Mouse (Mus musculus) stomach, postnatal 0 days (tissue): ENCODE measurements at regions not wholly inside any gene's neighbourhood (a gene's known extent, or its start where the extent isn't known, plus 50 kb on each side); places are given as distances from the start of the nearest gene placed in this dataset.

Experiments
- ATAC-seq: fragments of 200-750 bp; cut with Nextera tagmentation; 2 replicates; pipeline ENCODE4 v1.8.0; 2017; ENCODE audit not compliant: low FRiP score, low TSS enrichment
- DNase-seq: peaks from one replicate; pipeline ENCODE4 v3.0.0-alpha.2; 2016; ENCODE audit warnings: low spot score
- H3K27ac ChIP-seq: fragments of 300-500 bp; sonication (generic); replicated peaks from 2 replicates; pipeline ENCODE4 v1.5.1; 2014; ENCODE audit warnings: mild to moderate bottlenecking, control low read depth
- H3K27me3 ChIP-seq: fragments of 300-500 bp; sonication (generic); 2 replicates; pipeline ENCODE4 v1.6.1; 2014; ENCODE audit warnings: low read length; ENCODE audit not compliant: control insufficient read depth, insufficient read depth
- H3K36me3 ChIP-seq: fragments of 300-500 bp; sonication (generic); 2 replicates; pipeline ENCODE4 v1.6.1; 2014; ENCODE audit warnings: low read length, mixed read lengths; ENCODE audit not compliant: control insufficient read depth, insufficient read depth
- H3K4me1 ChIP-seq: fragments of 300-500 bp; sonication (generic); replicated peaks from 2 replicates; pipeline ENCODE4 v1.6.1; 2014; ENCODE audit warnings: antibody characterized with exemption; ENCODE audit not compliant: control insufficient read depth, insufficient read depth
- H3K4me2 ChIP-seq: fragments of 300-500 bp; sonication (generic); replicated peaks from 2 replicates; pipeline ENCODE4 v1.6.1; 2014; ENCODE audit warnings: low read depth, mild to moderate bottlenecking, control low read depth, moderate library complexity
- H3K4me3 ChIP-seq: fragments of 300-500 bp; sonication (generic); 2 replicates; pipeline ENCODE4 v1.5.1; 2014; ENCODE audit warnings: low read depth, low read length, control low read depth
- H3K9ac ChIP-seq: fragments of 300-500 bp; sonication (generic); 2 replicates; pipeline ENCODE4 v1.6.1; 2014; ENCODE audit warnings: mild to moderate bottlenecking, low read length, control low read depth, mixed read lengths
- H3K9me3 ChIP-seq: fragments of 300-500 bp; sonication (generic); 2 replicates; pipeline ENCODE4 v1.6.1; 2016; ENCODE audit warnings: low read length; ENCODE audit not compliant: control insufficient read depth
- CTCF ChIP-seq: IDR thresholded peaks from 2 replicates; pipeline ENCODE4 v1.5.1; 2016; ENCODE audit warnings: antibody characterized with exemption, low read depth, mild to moderate bottlenecking, moderate library complexity
- EP300 ChIP-seq: optimal IDR thresholded peaks from 2 replicates; pipeline ENCODE3; 2016; ENCODE audit warnings: antibody characterized with exemption
- WGBS: fragments of 180-500 bp; shearing (Covaris S2); extraction: QIAGEN DNeasy Blood & Tissue Kit; methylation state at CpG from one replicate; pipeline ENCODE4 v1.1.7; 2014; 5-methylcytosine and 5-hydroxymethylcytosine counted together

- Histone ChIP-seq H3K36me3 (no peaks in the 10 kb centered on the region), H3K27me3 (no peaks in the 10 kb centered on the region), H3K4me3 (no peak overlapping the region), H3K9me3 (no peaks in the 10 kb centered on the region), H3K9ac (no peak overlapping the region), H3K4me1 (no peaks in the 10 kb centered on the region), H3K4me2 (no peak overlapping the region), H3K27ac (no peak overlapping the region)
- DNase-seq (no peak), ATAC-seq (no peak)
- WGBS, result 94% methylated on average over 5 of the region's 5 CpGs
- peak; percentile 46 for TF ChIP-seq CTCF
- no peak for TF ChIP-seq EP300
These were observed 189.1 kb downstream of the Rsl24d1 start for GRCm38 (mm10) chr9:73302156-73302918.

GRCm38 (mm10) chr9:73317048-73317447 lies 203.8 kb downstream of the Rsl24d1 start:
- Histone ChIP-seq H3K36me3 (no peaks in the 10 kb centered on the region), H3K27ac (no peak overlapping the region), H3K4me1 (peaks cover 3% of the 10 kb centered on the region; the same call in 1 of the 2 replicates), H3K4me2 (no peak overlapping the region), H3K4me3 (no peak overlapping the region), H3K27me3 (no peaks in the 10 kb centered on the region), H3K9ac (no peak overlapping the region), H3K9me3 (no peaks in the 10 kb centered on the region)
- TF ChIP-seq EP300, result no peak
- TF ChIP-seq CTCF, result no peak
- DNase-seq (no peak), ATAC-seq (no peak)
- 70% methylated on average over 1 of the region's 1 CpGs for WGBS

- Histone ChIP-seq H3K27ac (no peak overlapping the region), H3K36me3 (no peaks in the 10 kb centered on the region), H3K4me3 (no peak overlapping the region), H3K4me1 (peaks cover 3% of the 10 kb centered on the region; the same call in 1 of the 2 replicates), H3K9ac (no peak overlapping the region), H3K27me3 (no peaks in the 10 kb centered on the region), H3K9me3 (no peaks in the 10 kb centered on the region), H3K4me2 (no peak overlapping the region)
- WGBS, result 21% methylated on average over 2 of the region's 2 CpGs
- DNase-seq (peak; percentile 35), ATAC-seq (peak; percentile 96)
- TF ChIP-seq CTCF (no peak), EP300 (no peak)
These were observed 206.6 kb downstream of the Rsl24d1 start for GRCm38 (mm10) chr9:73319704-73320307.

GRCm38 (mm10) chr9:73331066-73331465 lies 217.8 kb downstream of the Rsl24d1 start:
- TF ChIP-seq CTCF (no peak), EP300 (no peak)
- Histone ChIP-seq H3K27ac (no peak overlapping the region), H3K4me1 (no peaks in the 10 kb centered on the region), H3K4me3 (no peak overlapping the region), H3K9me3 (no peaks in the 10 kb centered on the region), H3K4me2 (no peak overlapping the region), H3K9ac (no peak overlapping the region), H3K36me3 (no peaks in the 10 kb centered on the region), H3K27me3 (no peaks in the 10 kb centered on the region)
- ATAC-seq (no peak), DNase-seq (no peak)

GRCm38 (mm10) chr9:73336039-73336438 lies 222.8 kb downstream of the Rsl24d1 start:
- H3K4me3 ChIP-seq, result no peak overlapping the region
- no peak overlapping the region for H3K27ac ChIP-seq
- 74% methylated on average over 5 of the region's 5 CpGs for WGBS
- no peak overlapping the region for H3K9ac ChIP-seq
- no peaks in the 10 kb centered on the region for H3K9me3 ChIP-seq
- no peak for DNase-seq
- no peak for ATAC-seq
- no peaks in the 10 kb centered on the region for H3K36me3 ChIP-seq
- H3K4me1 ChIP-seq, result no peaks in the 10 kb centered on the region
- H3K27me3 ChIP-seq, result no peaks in the 10 kb centered on the region
- no peak overlapping the region for H3K4me2 ChIP-seq
- TF ChIP-seq EP300 (no peak), CTCF (no peak)
